18 mouse cellular contexts compared by ENCODE assay signal in the genomic region with DNA sequence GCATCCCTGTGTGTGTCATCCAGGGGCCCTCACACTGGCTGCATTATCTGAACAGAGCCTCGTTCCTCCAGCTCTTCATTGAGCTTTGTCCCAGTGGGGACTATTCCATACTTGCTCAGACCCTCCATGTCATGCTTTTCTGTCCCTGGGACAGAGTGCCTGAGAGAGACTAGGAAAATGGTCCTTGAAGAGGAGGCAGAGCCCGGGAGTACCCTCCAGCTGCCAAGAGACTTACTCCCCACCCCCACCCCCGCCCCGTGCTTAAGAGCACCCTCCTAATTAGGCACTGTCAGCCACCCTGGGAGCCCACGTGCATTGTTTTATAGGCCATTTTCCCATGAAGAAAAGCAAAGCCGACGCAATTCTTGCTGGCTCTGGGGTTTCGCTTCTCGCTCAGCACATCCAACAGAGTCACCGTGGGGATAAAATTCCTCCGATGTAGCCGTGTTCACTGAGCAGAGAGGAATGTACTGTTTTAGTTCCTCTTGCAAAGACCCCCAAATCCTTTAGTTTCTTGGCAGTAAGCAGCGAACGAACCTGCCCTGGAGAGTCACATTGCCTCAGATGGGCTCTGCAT.
DNase-seq lines count a peak whose midpoint lies in the region; ATAC-seq lines count a peak whose summit lies in the region.
"Had no signal": no experiment of that assay in that cellular context is flagged by ENCODE, and none has a peak within 500 bp of the region (broad histone marks: within the 10 kb centered on the region; RNA-seq: fewer than 3 reads in every experiment).

No protein-coding gene starts in this region.

- H3K27ac ChIP-seq in hindbrain, embryonic 12.5 days: 0 out of 2 replicates have a peak overlapping the region, but pooled peaks have one; percentile 23
- H3K27ac ChIP-seq in hindbrain, embryonic 14.5 days: no peak overlapping the region
- no peak overlapping the region for H3K27ac ChIP-seq in embryonic facial prominence, embryonic 15.5 days (replicated peaks)
- H3K27ac ChIP-seq in hindbrain, embryonic 15.5 days (replicated peaks): peak overlapping the region; percentile 39; the same call in 1 of the 2 replicates
- H3K27ac ChIP-seq in neural tube, embryonic 13.5 days (replicated peaks): peak overlapping the region; percentile 46; the same call in 1 of the 2 replicates
- H3K27ac ChIP-seq: embryonic facial prominence, embryonic 13.5 days; liver, embryonic 15.5 days had no signal

- no peak overlapping the region for H3K9ac ChIP-seq in hindbrain, embryonic 12.5 days
- H3K9ac ChIP-seq in hindbrain, embryonic 14.5 days: no peak overlapping the region
- no peak overlapping the region for H3K9ac ChIP-seq in embryonic facial prominence, embryonic 15.5 days
- H3K9ac ChIP-seq in hindbrain, embryonic 15.5 days: no peak overlapping the region
- H3K9ac ChIP-seq in neural tube, embryonic 13.5 days: peak overlapping the region; percentile 53; the same call in 1 of the 2 replicates
- H3K9ac ChIP-seq: embryonic facial prominence, embryonic 13.5 days; heart, embryonic 12.5 days; liver, embryonic 15.5 days had no signal

- no peak for DNase-seq in hindbrain, embryonic 14.5 days (ENCODE audit: low spot score)
- no peak for DNase-seq in cerebellum, adult 9-10 months
- no peak for DNase-seq in layer of hippocampus, adult 9-11 months
- DNase-seq: adrenal gland, postnatal 25 days; gastrocnemius, postnatal 36 days; heart, postnatal 4 days; kidney, adult 11 months; kidney, postnatal 4 days; left cerebral cortex, postnatal 4 days; thymus, postnatal 4 days had no signal

- no peak for ATAC-seq in hindbrain, embryonic 12.5 days (ENCODE audit: low FRiP score)
- no peak for ATAC-seq in hindbrain, embryonic 14.5 days (ENCODE audit: low FRiP score)
- ATAC-seq in embryonic facial prominence, embryonic 15.5 days (ENCODE audit: insufficient number of reproducible peaks, low FRiP score, low TSS enrichment, low read depth): no peak
- ATAC-seq in hindbrain, embryonic 15.5 days (ENCODE audit: low FRiP score, low read depth): peak; percentile 42; the same call in 1 of the 2 replicates
- ATAC-seq in neural tube, embryonic 13.5 days (ENCODE audit: low read depth): peak; percentile 29
- ATAC-seq in cerebellum, adult (ENCODE audit: insufficient number of reproducible peaks, low FRiP score, low TSS enrichment): no peak

- 31% methylated on average over 14 of the region's 14 CpGs for WGBS in hindbrain, embryonic 12.5 days
- WGBS in hindbrain, embryonic 14.5 days: 21% methylated on average over 14 of the region's 14 CpGs
- 28% methylated on average over 14 of the region's 14 CpGs for WGBS in embryonic facial prominence, embryonic 15.5 days
- WGBS in hindbrain, embryonic 15.5 days: 18% methylated on average over 14 of the region's 14 CpGs
- 10% methylated on average over 14 of the region's 14 CpGs for WGBS in neural tube, embryonic 13.5 days

- H3K4me1 ChIP-seq in hindbrain, embryonic 12.5 days: peaks cover 51% of the 10 kb centered on the region
- peaks cover 33% of the 10 kb centered on the region for H3K4me1 ChIP-seq in hindbrain, embryonic 14.5 days (replicated peaks; ENCODE audit: control insufficient read depth, insufficient read depth, low read length)
- peaks cover 39% of the 10 kb centered on the region for H3K4me1 ChIP-seq in embryonic facial prominence, embryonic 15.5 days
- peaks cover 44% of the 10 kb centered on the region for H3K4me1 ChIP-seq in hindbrain, embryonic 15.5 days (replicated peaks)
- H3K4me1 ChIP-seq in neural tube, embryonic 13.5 days (replicated peaks): peaks cover 64% of the 10 kb centered on the region
- H3K4me1 ChIP-seq: heart, embryonic 12.5 days; liver, embryonic 15.5 days had no signal

- no peak overlapping the region for H3K4me2 ChIP-seq in hindbrain, embryonic 12.5 days (replicated peaks)
- no peak overlapping the region for H3K4me2 ChIP-seq in hindbrain, embryonic 14.5 days (replicated peaks)
- 0 out of 2 replicates have a peak overlapping the region, but pooled peaks have one; percentile 2 for H3K4me2 ChIP-seq in embryonic facial prominence, embryonic 15.5 days (replicated peaks)
- H3K4me2 ChIP-seq in hindbrain, embryonic 15.5 days: peak overlapping the region; percentile 14; the same call in 1 of the 2 replicates
- peak overlapping the region; percentile 21 for H3K4me2 ChIP-seq in neural tube, embryonic 13.5 days
- H3K4me2 ChIP-seq: embryonic facial prominence, embryonic 13.5 days; heart, embryonic 12.5 days; liver, embryonic 15.5 days had no signal

- 0 out of 2 replicates have a peak, but pooled peaks cover 2% of the 10 kb centered on the region for H3K27me3 ChIP-seq in hindbrain, embryonic 12.5 days
- no peaks in the 10 kb centered on the region for H3K27me3 ChIP-seq in hindbrain, embryonic 14.5 days (ENCODE audit: control insufficient read depth, insufficient read depth, low read length)
- no peaks in the 10 kb centered on the region; the same call in 1 of the 2 replicates for H3K27me3 ChIP-seq in embryonic facial prominence, embryonic 15.5 days
- H3K27me3 ChIP-seq in hindbrain, embryonic 15.5 days: no peaks in the 10 kb centered on the region
- H3K27me3 ChIP-seq in neural tube, embryonic 13.5 days: no peaks in the 10 kb centered on the region
- H3K27me3 ChIP-seq: liver, embryonic 15.5 days had no signal

- H3K4me3 ChIP-seq in hindbrain, embryonic 12.5 days: no peak overlapping the region
- H3K4me3 ChIP-seq in hindbrain, embryonic 14.5 days (replicated peaks; ENCODE audit: low read length): no peak overlapping the region
- no peak overlapping the region for H3K4me3 ChIP-seq in embryonic facial prominence, embryonic 15.5 days (replicated peaks)
- H3K4me3 ChIP-seq in hindbrain, embryonic 15.5 days: no peak overlapping the region
- no peak overlapping the region for H3K4me3 ChIP-seq in neural tube, embryonic 13.5 days
- H3K4me3 ChIP-seq: embryonic facial prominence, embryonic 13.5 days; heart, embryonic 12.5 days; liver, embryonic 15.5 days had no signal

- no peaks in the 10 kb centered on the region for H3K9me3 ChIP-seq in hindbrain, embryonic 12.5 days (replicated peaks)
- no peaks in the 10 kb centered on the region for H3K9me3 ChIP-seq in hindbrain, embryonic 14.5 days (ENCODE audit: control insufficient read depth, low read length)
- H3K9me3 ChIP-seq in embryonic facial prominence, embryonic 15.5 days (replicated peaks): no peaks in the 10 kb centered on the region
- no peaks in the 10 kb centered on the region for H3K9me3 ChIP-seq in hindbrain, embryonic 15.5 days
- H3K9me3 ChIP-seq in neural tube, embryonic 13.5 days: peaks cover 3% of the 10 kb centered on the region; the same call in 1 of the 2 replicates
- H3K9me3 ChIP-seq: embryonic facial prominence, embryonic 13.5 days; heart, embryonic 12.5 days; liver, embryonic 15.5 days had no signal

- H3K36me3 ChIP-seq in hindbrain, embryonic 12.5 days: no peaks in the 10 kb centered on the region
- no peaks in the 10 kb centered on the region for H3K36me3 ChIP-seq in hindbrain, embryonic 14.5 days (replicated peaks; ENCODE audit: control insufficient read depth, insufficient read depth)
- H3K36me3 ChIP-seq in embryonic facial prominence, embryonic 15.5 days: no peaks in the 10 kb centered on the region
- no peaks in the 10 kb centered on the region for H3K36me3 ChIP-seq in hindbrain, embryonic 15.5 days
- no peaks in the 10 kb centered on the region for H3K36me3 ChIP-seq in neural tube, embryonic 13.5 days
- H3K36me3 ChIP-seq: embryonic facial prominence, embryonic 13.5 days; heart, embryonic 12.5 days; liver, embryonic 15.5 days had no signal

Comparison
In these comparisons a context has a peak if more than half of its experiments do, and no peak if none do; other contexts are left out.
1. ATAC-seq: peak in hindbrain, embryonic 15.5 days (single experiment) and neural tube, embryonic 13.5 days (single experiment); none in hindbrain, embryonic 12.5 days (single experiment), hindbrain, embryonic 14.5 days (single experiment), embryonic facial prominence, embryonic 15.5 days (single experiment) and cerebellum, adult (single experiment).
2. H3K27ac ChIP-seq: peak in hindbrain, embryonic 12.5 days (single experiment), hindbrain, embryonic 15.5 days (single experiment) and neural tube, embryonic 13.5 days (single experiment); none in hindbrain, embryonic 14.5 days (single experiment) and embryonic facial prominence, embryonic 15.5 days (single experiment).
3. H3K4me2 ChIP-seq: peak in embryonic facial prominence, embryonic 15.5 days (single experiment), hindbrain, embryonic 15.5 days (single experiment) and neural tube, embryonic 13.5 days (single experiment); none in hindbrain, embryonic 12.5 days (single experiment) and hindbrain, embryonic 14.5 days (single experiment).